22 mouse cellular contexts compared by ENCODE assay signal in genomic region chr5:103846609-103847008, GRCm38 (mm10).
A peak's percentile ranks its signal among the peaks of the same experiment; 100 is the strongest.
DNase-seq lines count a peak whose midpoint lies in the region; ATAC-seq lines count a peak whose summit lies in the region.
"Had no signal": no experiment of that assay in that cellular context is flagged by ENCODE, and none has a peak within 500 bp of the region (broad histone marks: within the 10 kb centered on the region; RNA-seq: fewer than 3 reads in every experiment).

No protein-coding gene starts in this region.

- no peak overlapping the region for H3K4me3 ChIP-seq in embryonic facial prominence, embryonic 11.5 days (ENCODE audit: low read depth, low read length)
- no peak overlapping the region for H3K4me3 ChIP-seq in intestine, embryonic 16.5 days (ENCODE audit: low read length)
- H3K4me3 ChIP-seq: forebrain, embryonic 12.5 days; heart, embryonic 13.5 days; left cerebral cortex, adult 2 months; limb, embryonic 12.5 days; neural tube, embryonic 15.5 days had no signal

- no peaks in the 10 kb centered on the region for H3K36me3 ChIP-seq in embryonic facial prominence, embryonic 11.5 days (replicated peaks; ENCODE audit: control insufficient read depth, insufficient read depth, low read depth, low read length)
- H3K36me3 ChIP-seq in intestine, embryonic 16.5 days (ENCODE audit: control insufficient read depth, insufficient read depth, low read length): peaks cover 3% of the 10 kb centered on the region; the same call in 1 of the 2 replicates

- no peaks in the 10 kb centered on the region for H3K27me3 ChIP-seq in embryonic facial prominence, embryonic 11.5 days (ENCODE audit: control insufficient read depth, insufficient read depth, low read length)
- H3K27me3 ChIP-seq in intestine, embryonic 16.5 days (replicated peaks; ENCODE audit: control insufficient read depth, insufficient read depth, low read length): no peaks in the 10 kb centered on the region
- H3K27me3 ChIP-seq: heart, embryonic 13.5 days; limb, embryonic 12.5 days; neural tube, embryonic 15.5 days had no signal

- peak; percentile 46; the same call in 1 of the 2 replicates for ATAC-seq in embryonic facial prominence, embryonic 11.5 days (replicated peaks; ENCODE audit: insufficient number of reproducible peaks, low FRiP score, low TSS enrichment, low read depth)
- ATAC-seq in intestine, embryonic 16.5 days: no peak

- H3K9me3 ChIP-seq in embryonic facial prominence, embryonic 11.5 days (replicated peaks; ENCODE audit: control insufficient read depth, low read length): no peaks in the 10 kb centered on the region
- H3K9me3 ChIP-seq in intestine, embryonic 16.5 days (ENCODE audit: control insufficient read depth, low read length): no peaks in the 10 kb centered on the region
- H3K9me3 ChIP-seq: forebrain, embryonic 12.5 days; heart, embryonic 13.5 days; limb, embryonic 12.5 days; neural tube, embryonic 15.5 days had no signal

- peak; percentile 36 for DNase-seq in embryo, embryonic 10 days (ENCODE audit: low spot score)
- DNase-seq in embryo, embryonic 9.5 days (ENCODE audit: extremely low spot score): no peak
- peak; percentile 46 for DNase-seq in kidney, adult 9 months
- no peak for DNase-seq in kidney, adult 18-20 months
- peak; percentile 58 for DNase-seq in embryonic facial prominence, embryonic 11.5 days (ENCODE audit: low spot score)
- peak; percentile 30 for DNase-seq in kidney, postnatal 14 days
- DNase-seq in layer of hippocampus, postnatal 25 days (ENCODE audit: extremely low spot score in 1 of 2, low spot score in 1 of 2): no peak
- DNase-seq: adrenal gland, adult 2 months; cerebellum, postnatal 14 days; heart, postnatal 36 days; right cerebral cortex, adult 18-20 months; spleen, adult 18-20 months; thymus, adult 2 months had no signal

- no peak overlapping the region for H3K27ac ChIP-seq in embryonic facial prominence, embryonic 11.5 days (replicated peaks; ENCODE audit: low read depth, low read length)
- H3K27ac ChIP-seq in intestine, embryonic 16.5 days (ENCODE audit: low read length): no peak overlapping the region
- H3K27ac ChIP-seq: forebrain, embryonic 12.5 days; heart, embryonic 13.5 days; left cerebral cortex, adult 2 months; liver, embryonic 14.5 days; macrophage; neural tube, embryonic 15.5 days had no signal

- H3K9ac ChIP-seq in embryonic facial prominence, embryonic 11.5 days (replicated peaks; ENCODE audit: low read length): no peak overlapping the region
- H3K9ac ChIP-seq in intestine, embryonic 16.5 days (ENCODE audit: low read depth, low read length): no peak overlapping the region
- H3K9ac ChIP-seq: forebrain, embryonic 12.5 days; heart, embryonic 13.5 days; limb, embryonic 12.5 days; liver, embryonic 14.5 days; neural tube, embryonic 15.5 days had no signal

- peaks cover 9% of the 10 kb centered on the region for H3K4me1 ChIP-seq in embryonic facial prominence, embryonic 11.5 days (ENCODE audit: control insufficient read depth, insufficient read depth, low read length)
- no peaks in the 10 kb centered on the region for H3K4me1 ChIP-seq in intestine, embryonic 16.5 days (ENCODE audit: control insufficient read depth, insufficient read depth, low read length)

- 36% methylated on average over 5 of the region's 5 CpGs for WGBS in embryonic facial prominence, embryonic 11.5 days
- 62% methylated on average over 5 of the region's 5 CpGs for WGBS in intestine, embryonic 16.5 days

- no peak overlapping the region for H3K4me2 ChIP-seq in embryonic facial prominence, embryonic 11.5 days (ENCODE audit: low read depth, low read length)
- H3K4me2 ChIP-seq in intestine, embryonic 16.5 days (ENCODE audit: low read depth, low read length): no peak overlapping the region
- H3K4me2 ChIP-seq: forebrain, embryonic 12.5 days; heart, embryonic 13.5 days; limb, embryonic 12.5 days; midbrain, embryonic 11.5 days; neural tube, embryonic 15.5 days had no signal

Comparison
In these comparisons a context has a peak if more than half of its experiments do, and no peak if none do; other contexts are left out.
1. DNase-seq: peak in embryo, embryonic 10 days (single experiment), kidney, adult 9 months (single experiment), embryonic facial prominence, embryonic 11.5 days (single experiment) and kidney, postnatal 14 days (single experiment); none in embryo, embryonic 9.5 days (single experiment), kidney, adult 18-20 months (single experiment) and layer of hippocampus, postnatal 25 days (0 of 2).